Mouse (Mus musculus) large intestine, adult 2 months (tissue): Measurements from ENCODE around the gene Flnc. TPM values are rescaled to one million over a fixed set of nuclear protein-coding genes. Genes with fewer than 3 reads are reported as not detected.
A peak's percentile ranks its signal among the peaks of the same experiment; 100 is the strongest.

Experiments used
- DNase-seq: peaks from one replicate; pipeline ENCODE4 v3.0.0-alpha.2; 2012; ENCODE audit warnings: low read depth, low spot score
- WGBS: fragments of 180-500 bp; shearing (Covaris S2); methylation state at CpG from one replicate; pipeline ENCODE4 v1.1.7; 2018; 5-methylcytosine and 5-hydroxymethylcytosine counted together
- polyA plus RNA-seq: library from polyadenylated mRNA; depleted of rRNA; stranded (reverse); fragments of >200 nt; gene quantifications from 2 replicates; pipeline ENCODE4 v1.2.3, GENCODE M21; 2012; rRNA removed

Flnc gene
- polyA plus RNA-seq, 1 experiment, result 7.9 TPM

GRCm38 (mm10) chr6:29473941-29474691 lies 41.1 kb downstream of the Flnc start:
- 8% methylated on average over 33 of the region's 33 CpGs for WGBS
- DNase-seq, result peak; percentile 24

DNA sequence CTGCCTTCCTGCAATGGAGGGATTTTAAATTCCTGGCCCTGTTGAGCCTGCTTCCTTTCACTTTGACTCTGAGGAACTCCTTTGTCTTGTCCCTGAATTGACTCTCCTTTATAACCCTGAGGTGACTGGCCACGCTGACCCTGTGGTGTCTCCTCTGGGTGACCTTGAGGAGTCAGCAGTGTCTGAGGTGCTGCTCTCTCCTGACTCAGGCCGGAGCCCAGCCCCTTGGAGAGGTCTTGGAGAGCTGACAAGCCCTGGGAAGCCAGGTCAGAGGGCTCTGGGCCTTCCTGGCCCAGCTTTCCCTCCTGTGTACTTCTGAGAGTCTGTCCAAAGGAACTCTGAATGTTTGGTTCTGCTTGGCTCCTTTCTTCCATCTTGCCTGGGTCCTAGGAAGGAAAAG lies 41.7 kb downstream of the Flnc start:
- 81% methylated on average over 2 of the region's 2 CpGs for WGBS
- no peak for DNase-seq

GRCm38 (mm10) chr6:29482691-29483090 lies 49.6 kb downstream of the Flnc start:
- DNase-seq, result no peak
- 93% methylated on average over 13 of the region's 13 CpGs for WGBS

DNA sequence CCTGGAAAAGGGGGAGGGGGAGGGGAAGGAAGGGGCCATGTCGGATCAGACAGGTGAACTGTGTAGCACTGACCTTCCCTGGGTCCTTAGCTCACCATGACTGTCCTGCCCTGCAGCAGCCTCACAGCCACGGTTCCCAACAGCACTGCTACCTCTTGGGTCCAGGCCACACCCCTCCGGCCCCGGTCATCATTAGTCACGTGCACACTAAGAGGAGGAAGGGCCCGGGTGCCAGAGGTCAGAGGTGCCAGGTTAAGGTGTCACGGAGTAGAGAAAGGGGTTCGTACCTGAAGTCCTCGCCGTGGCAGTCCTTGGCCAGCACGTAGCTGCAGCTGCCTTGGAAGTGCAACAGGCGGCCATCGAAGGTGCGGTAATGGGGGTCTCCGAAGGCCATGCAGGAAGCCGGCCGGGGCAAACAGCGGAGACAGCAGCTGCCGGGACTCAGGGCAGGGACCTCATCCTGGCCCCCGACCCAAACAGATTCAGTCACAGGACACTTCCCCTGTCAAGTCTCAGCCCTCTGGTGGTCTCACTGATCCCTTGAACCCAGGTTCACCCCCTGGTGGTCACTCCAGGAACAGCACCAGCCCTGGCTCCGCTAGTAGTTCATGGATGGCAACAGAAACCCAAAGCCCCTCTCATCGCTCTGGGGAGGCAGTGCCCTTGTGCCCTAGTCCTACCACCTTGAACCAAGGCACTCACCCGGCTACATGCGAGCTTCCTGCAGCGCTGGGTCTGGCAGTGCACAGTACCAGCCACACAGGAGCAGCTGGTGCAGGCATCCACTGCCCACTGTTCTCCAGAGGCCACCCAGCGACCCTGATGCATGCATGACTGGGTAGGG lies 51.9 kb downstream of the Flnc start:
- 10% methylated on average over 26 of the region's 26 CpGs for WGBS
- DNase-seq, result no peak

DNA sequence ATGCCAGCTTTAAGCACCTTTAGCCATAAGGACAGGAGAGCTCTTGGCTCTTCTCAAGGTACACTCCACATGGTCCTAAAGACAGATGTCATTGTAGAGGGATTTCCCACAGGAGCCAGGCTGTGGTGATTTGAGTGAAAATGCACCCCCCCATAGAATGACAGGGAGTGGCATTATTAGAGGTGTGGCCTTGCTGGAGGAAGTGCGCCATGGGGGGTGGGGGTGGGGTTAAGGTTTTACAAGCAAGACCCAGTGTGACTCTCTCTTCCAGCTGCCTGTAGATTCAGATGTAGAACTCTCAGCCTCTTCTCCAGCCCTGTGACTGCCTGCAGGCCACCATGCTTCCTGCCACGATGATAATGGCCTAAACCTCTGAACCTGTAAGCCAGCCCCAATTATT lies 52.9 kb downstream of the Flnc start:
- DNase-seq, result no peak
- 44% methylated on average over 2 of the region's 2 CpGs for WGBS

DNA sequence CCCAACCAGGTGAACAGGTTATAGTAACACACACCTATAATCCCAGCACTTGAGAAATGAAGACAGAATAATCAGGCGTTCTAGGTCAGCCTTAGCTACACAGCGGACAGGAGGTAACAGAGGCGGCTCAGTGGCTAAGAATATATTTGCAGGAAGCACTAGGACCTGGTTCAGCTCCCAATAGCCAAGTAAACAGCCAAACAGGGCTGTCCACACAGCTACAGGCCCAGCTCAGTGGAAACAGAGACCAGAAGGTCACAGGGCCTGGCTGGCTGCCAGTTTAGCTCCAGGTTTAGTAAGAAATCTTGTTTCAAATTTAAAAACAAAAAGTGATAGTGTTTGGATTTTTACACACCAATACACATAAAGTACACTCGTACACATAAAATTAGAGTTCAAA lies 61.0 kb downstream of the Flnc start:
- WGBS, result 71% methylated on average over 4 of the region's 4 CpGs
- DNase-seq, result no peak

- no peak for DNase-seq
- 63% methylated on average over 25 of the region's 25 CpGs for WGBS
Measured at GRCm38 (mm10) chr6:29496270-29496669, 63.2 kb downstream of the Flnc start.

DNA sequence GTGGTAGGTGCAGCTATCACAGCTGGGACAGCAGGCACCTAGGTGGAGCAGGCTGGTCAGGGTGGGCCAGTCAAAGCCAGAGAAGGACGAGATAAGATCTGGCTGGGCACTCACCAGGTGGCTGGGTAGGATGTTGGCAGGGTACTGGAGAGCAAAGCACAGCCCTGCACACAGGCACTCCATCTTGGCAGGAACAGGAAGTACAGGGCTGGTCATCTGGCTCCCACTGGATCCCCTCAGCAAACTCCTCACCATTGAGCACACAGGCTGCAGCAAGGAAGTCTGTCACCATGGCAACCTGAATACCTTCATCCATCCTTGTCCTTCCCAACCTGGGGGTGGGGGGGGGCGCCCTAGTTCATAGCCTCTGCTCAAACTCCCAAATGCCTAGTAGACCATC lies 64.7 kb downstream of the Flnc start:
- WGBS, result 45% methylated on average over 2 of the region's 2 CpGs

DNA sequence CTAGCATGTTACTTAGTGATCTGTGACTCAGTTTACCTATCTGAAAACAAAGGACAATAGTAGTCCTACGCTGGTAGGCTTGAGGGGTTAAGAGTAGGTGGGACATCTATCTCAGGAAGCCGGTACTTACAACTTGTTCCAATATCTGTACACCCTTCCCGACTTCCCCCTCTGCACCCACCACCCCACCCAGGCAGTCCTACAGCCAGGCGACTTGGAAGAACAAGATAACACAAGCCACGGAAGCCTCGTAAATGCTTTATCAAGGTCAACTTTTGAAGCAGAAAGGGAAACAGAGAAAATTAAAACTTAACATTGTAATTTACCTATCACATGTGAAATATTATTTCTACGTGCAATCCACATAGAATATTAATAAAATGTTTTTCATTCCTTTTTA lies 67.1 kb downstream of the Flnc start:
- 71% methylated on average over 7 of the region's 7 CpGs for WGBS
- no peak for DNase-seq

More for the DNA sequence above, 64.7 kb downstream of the Flnc start:
- DNase-seq, result no peak

GRCm38 (mm10) chr6:29500810-29501209 lies 67.8 kb downstream of the Flnc start:
- no peak for DNase-seq
- 91% methylated on average over 6 of the region's 6 CpGs for WGBS

GRCm38 (mm10) chr6:29501599-29501998 lies 68.5 kb downstream of the Flnc start:
- no peak for DNase-seq
- 97% methylated on average over 1 of the region's 1 CpGs for WGBS

GRCm38 (mm10) chr6:29505493-29505892 lies 72.4 kb downstream of the Flnc start:
- DNase-seq, result no peak
- WGBS, result 85% methylated on average over 5 of the region's 5 CpGs

GRCm38 (mm10) chr6:29506834-29507233 lies 73.8 kb downstream of the Flnc start:
- no peak for DNase-seq
- WGBS, result 49% methylated on average over 8 of the region's 8 CpGs

DNA sequence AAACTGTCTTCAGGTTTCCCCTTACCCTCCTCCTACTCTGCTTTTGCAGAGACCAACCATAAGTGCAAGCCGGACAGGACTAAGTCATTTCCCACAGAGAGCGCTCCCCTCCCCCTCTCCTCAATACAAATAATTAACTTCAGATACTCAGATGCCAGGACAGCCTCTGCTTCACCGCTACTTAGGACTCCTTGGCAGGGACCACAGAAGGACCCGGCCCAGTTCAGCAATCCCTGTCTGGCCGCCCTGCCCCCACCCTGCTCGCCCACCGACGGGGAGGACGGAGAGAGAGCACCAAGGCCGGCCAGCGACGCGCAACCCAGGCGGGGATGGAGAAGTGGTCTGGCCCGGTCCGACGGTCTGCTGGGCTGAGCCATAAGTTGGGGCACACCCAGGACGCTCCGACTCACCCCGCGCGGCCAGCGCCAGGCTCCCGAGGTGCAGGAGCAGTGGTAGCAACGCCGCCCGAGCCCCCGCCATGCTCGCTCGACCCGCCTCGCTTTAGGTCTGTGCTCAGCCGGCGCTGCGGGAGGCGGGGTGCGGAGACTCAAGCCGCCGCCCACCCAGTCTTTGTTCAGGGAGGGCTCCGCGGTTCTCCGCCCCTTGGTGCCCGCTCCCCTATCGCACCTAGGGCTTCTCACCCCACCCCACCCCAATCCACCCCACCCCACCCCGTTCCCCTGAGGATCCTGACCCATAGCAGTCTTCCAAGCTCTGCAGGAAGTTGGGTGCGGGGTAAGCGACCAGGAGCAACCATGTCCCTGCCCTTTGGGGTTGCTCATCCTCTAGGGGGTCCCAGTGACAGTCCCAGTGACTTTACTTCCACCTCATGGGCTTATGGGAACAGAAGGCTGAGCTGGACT lies 74.6 kb downstream of the Flnc start, which contains the start of gene Kcp:
TSS of gene Kcp (minus strand) at position 506 of the 863 bp plus-strand sequence.
- 2% methylated on average over 47 of the region's 47 CpGs for WGBS
- DNase-seq, result no peak

DNA sequence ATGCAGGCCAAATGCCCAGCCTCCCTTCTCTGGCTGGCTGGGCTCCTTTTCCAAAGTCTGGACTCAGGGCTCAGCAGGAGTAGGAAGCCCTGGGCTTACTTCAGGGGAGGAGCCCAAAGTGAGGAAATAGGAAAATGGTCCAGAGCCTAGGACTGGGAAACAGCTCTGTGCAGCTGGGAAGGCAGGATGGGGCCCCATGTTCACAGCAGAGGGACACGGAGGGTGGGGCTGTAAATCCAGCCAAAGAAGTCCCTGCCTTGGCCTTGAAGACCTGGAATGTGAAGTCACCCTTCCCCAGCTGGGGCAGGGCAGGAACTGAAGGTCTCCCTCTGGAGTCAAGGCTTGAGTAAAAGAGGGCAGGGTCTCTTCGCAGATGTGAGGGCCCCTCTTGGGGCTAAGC lies 76.0 kb downstream of the Flnc start:
- WGBS, result 27% methylated on average over 2 of the region's 2 CpGs

More for the DNA sequence above, 76.0 kb downstream of the Flnc start:
- no peak for DNase-seq

Other genes starting within 250 kb of the Flnc start
- 17.5 and 22.2 TPM in 2 replicates for gene Impdh1, start 216.9 kb upstream of the Flnc start, polyA plus RNA-seq
- gene Hilpda, start 160.8 kb upstream of the Flnc start, polyA plus RNA-seq, result 11.4 and 11.5 TPM in 2 replicates
- gene Fam71f2, start 153.7 kb upstream of the Flnc start, polyA plus RNA-seq, result 0.38 and 0.81 TPM in 2 replicates
- gene Fam71f1, start 114.1 kb upstream of the Flnc start, polyA plus RNA-seq, result not detected in 2 replicates
- 52.4 and 59.8 TPM in 2 replicates for gene Calu, start 85.2 kb upstream of the Flnc start, polyA plus RNA-seq
- 0.15 and 0.22 TPM in 2 replicates for gene Opn1sw, start 44.8 kb upstream of the Flnc start, polyA plus RNA-seq
- gene Ccdc136, start 36.9 kb upstream of the Flnc start, polyA plus RNA-seq, result 1.7 and 2.0 TPM in 2 replicates
- 288 and 318 TPM in 2 replicates for gene Atp6v1f, start 34.5 kb downstream of the Flnc start, polyA plus RNA-seq
- not detected in 2 replicates for gene Atp6v1fnb, start 38.2 kb downstream of the Flnc start, polyA plus RNA-seq
- gene Kcp, start 74.7 kb downstream of the Flnc start, polyA plus RNA-seq, result 3.2 and 3.8 TPM in 2 replicates
- gene Irf5, start 93.4 kb downstream of the Flnc start, polyA plus RNA-seq, result 18.5 and 20.4 TPM in 2 replicates
- gene Tnpo3, start 176.6 kb downstream of the Flnc start, polyA plus RNA-seq, result 30.7 and 36.4 TPM in 2 replicates